Mouse (Mus musculus) cortical plate, adult 2 months (tissue): ENCODE measurements at regions not wholly inside any gene's neighbourhood (a gene's known extent, or its start where the extent isn't known, plus 50 kb on each side); places are given as distances from the start of the nearest gene placed in this dataset.

Experiments used
- H3K27ac ChIP-seq: fragments of 200-500 bp; 2 replicates; pipeline ENCODE4 v1.5.1; 2012; ENCODE audit warnings: low read length, control low read depth, inconsistent platforms; ENCODE audit not compliant: insufficient read depth
- H3K4me1 ChIP-seq: fragments of 200-500 bp; 2 replicates; pipeline ENCODE4 v1.6.1; 2011; ENCODE audit warnings: low read length; ENCODE audit not compliant: control insufficient read depth, insufficient read depth
- H3K4me3 ChIP-seq: fragments of 200-500 bp; 2 replicates; pipeline ENCODE4 v1.5.1; 2011; ENCODE audit warnings: mild to moderate bottlenecking, low read length, control low read depth; ENCODE audit not compliant: insufficient read depth
- CTCF ChIP-seq: fragments of 200-500 bp; IDR thresholded peaks from 2 replicates; pipeline ENCODE4 v1.5.1; 2011; ENCODE audit warnings: mild to moderate bottlenecking, control low read depth, low read length; ENCODE audit not compliant: insufficient read depth; ENCODE audit errors: extremely low read depth
- POLR2A ChIP-seq: fragments of 200-500 bp; IDR thresholded peaks from 2 replicates; pipeline ENCODE4 v1.6.1; 2011; ENCODE audit warnings: mild to moderate bottlenecking, low read length, control low read depth; ENCODE audit not compliant: insufficient read depth; ENCODE audit errors: extremely low read depth

DNA sequence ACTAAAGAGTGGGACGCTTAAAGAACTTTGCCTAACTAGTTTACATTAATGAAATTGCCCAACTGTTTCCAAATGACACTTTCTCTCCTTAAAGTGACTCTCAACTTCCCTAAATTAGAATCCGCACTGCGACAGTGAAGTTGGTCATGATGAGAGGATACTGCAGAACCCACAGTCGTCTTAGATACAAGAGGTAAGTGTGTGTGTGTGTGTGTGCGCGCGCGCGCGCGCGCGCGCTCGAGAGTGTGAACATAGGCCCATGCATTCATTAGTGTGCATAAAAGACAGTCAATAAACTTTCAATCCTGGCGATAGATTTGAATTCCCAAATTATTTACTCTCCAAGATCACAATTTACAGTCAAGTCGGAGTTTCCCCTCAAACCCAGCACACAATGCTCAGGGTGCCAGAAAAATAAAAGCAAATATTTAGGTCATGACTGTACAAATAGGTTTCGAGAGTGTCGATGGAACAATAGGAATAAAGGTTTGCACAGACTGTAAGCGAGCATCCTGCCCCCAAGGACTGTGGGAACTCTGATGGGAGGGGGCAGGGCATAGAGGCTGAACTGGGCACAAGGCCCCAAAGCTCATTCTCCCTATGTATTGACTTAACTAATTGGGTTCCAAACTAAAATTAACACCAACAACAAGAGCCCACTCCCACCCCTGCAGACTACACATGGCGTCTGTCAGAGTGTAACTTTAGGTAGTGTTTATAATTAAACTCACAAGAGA is 282.2 kb upstream of the Irx2 start:
- Histone ChIP-seq H3K4me3 (no peak overlapping the region), H3K27ac (no peak overlapping the region), H3K4me1 (no peaks in the 10 kb centered on the region)
- TF ChIP-seq CTCF (no peak), POLR2A (no peak)

DNA sequence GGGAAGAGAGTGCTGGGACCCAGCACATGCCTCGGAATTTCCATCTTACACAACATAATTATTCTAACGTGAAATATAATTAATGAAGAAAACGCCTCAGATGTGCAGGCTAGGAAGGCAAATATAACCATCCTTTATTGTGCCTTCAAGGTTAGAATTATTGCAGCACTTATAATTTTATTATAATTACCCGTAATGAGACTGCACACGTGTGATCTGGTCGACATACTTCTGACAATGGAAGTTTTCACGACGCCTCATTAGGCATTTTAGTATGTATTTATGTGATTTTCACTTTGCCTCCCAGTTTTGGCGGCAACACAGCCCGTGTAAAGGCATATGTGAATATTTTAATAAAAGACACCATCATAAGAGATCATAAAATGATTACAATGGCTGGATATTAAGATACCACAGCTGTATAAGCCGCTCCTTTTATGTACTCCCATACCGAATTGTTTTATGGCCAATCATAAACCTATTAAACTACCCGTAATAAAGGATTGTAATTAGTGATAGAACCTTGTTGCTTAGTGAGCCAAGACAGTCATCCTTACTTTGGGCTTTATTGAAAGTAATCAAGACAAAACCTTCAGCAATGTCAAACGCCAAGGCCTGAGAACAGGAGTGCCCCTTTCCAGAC is 281.6 kb upstream of the Irx2 start:
- H3K4me1 ChIP-seq, result no peaks in the 10 kb centered on the region
- H3K27ac ChIP-seq, result no peak overlapping the region
- no peak for TF ChIP-seq POLR2A
- TF ChIP-seq CTCF, result no peak
- no peak overlapping the region for H3K4me3 ChIP-seq

DNA sequence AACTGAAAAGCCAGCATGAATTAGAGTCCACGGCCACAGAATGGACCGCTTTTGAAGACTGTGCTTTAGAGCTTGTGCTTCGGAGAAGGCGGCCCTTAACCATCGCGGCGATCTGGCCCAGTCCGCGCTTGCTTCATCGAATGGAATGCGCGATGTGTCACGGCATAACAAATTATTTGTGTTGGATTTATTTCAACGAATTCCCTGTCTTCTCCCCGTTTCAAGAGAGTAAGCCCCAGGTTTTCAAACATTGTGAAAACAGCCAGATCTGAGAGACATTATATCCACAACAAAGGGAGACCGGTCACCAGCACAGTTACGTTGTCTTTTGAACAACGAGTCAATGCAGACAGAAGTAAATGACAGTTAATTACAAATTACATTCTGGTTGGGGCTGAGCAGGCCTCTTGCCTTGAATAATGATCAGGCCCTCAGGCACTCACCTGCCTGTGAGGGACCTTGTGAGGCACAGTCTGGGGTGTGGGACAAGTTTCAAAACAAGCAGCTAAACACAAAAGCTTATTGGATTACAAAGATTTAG is 275.9 kb upstream of the Irx2 start:
- Histone ChIP-seq H3K4me1 (no peaks in the 10 kb centered on the region), H3K4me3 (no peak overlapping the region), H3K27ac (no peak overlapping the region)
- no peak for TF ChIP-seq CTCF
- TF ChIP-seq POLR2A, result no peak

DNA sequence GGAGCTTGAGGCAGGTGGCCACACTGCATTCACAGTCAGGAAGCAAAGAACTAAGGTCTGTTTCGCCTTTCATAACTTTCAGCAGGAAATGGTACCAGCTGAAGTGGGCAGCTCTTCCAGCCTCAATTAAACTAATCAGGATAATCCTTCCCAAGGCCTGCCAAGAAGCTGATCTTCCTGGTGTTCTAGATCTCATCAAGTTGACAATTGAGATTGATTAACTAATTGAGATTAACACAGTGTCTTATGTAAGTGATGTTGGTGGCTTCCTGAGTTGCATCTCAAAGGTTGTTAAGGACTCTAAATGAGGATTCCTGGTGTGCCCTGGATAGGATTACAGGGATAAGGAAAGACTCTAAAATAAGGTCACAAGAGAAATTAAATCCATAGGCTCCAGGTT is 273.3 kb upstream of the Irx2 start:
- no peak overlapping the region for H3K4me3 ChIP-seq
- H3K27ac ChIP-seq, result no peak overlapping the region
- no peak for TF ChIP-seq CTCF
- no peak for TF ChIP-seq POLR2A
- H3K4me1 ChIP-seq, result no peaks in the 10 kb centered on the region

DNA sequence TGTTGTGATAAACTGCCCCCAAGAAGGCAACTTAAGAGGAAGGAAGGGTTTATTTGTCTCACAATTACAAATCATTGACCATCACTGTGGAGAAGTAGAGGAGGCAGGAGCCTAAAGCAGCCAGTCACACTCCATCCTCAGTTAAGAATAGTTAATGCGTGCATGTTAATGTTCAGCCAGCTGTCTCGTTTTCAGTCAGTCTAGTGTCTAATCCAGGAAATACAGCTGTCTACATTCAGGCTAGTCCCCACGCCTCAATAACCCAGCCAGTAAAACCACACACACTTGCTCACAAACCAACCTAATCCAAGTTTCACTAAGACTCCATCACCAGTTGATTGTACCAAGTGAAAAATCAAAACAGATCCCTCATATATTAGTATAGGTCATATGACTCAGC is 272.8 kb upstream of the Irx2 start:
- Histone ChIP-seq H3K4me3 (no peak overlapping the region), H3K27ac (no peak overlapping the region), H3K4me1 (no peaks in the 10 kb centered on the region)
- TF ChIP-seq POLR2A, result no peak
- no peak for TF ChIP-seq CTCF

DNA sequence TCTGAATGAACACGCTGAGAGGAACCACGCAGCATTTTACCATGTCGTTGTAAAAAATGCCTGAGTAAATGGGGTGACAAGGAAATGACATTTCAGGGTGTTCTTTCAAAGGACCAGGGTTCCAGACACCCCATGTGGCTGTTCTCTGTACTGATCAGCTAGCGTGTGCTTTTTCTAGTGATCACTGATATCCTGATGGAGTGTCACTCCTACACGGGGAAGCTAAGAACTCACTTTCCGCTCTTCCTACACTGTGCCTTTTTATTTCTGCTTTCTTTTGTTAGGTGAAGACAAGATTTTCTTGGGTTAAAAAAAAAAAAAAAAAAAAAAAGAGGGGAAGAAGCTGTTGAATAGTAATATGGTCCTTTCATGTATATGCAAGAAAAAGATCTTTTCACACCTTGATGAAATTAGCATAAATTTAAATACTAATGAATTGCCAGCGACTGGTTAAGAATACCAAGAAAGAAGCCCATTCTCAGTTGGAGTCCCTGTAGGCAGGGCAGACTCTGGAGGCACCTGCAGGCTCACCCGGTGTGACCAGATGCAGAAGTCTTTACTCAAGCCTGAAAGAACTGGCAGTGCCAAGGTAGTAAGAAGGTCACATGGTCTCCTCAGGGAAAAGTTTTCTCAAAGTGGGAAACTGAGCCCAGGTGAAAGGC is 270.2 kb upstream of the Irx2 start:
- Histone ChIP-seq H3K4me1 (no peaks in the 10 kb centered on the region), H3K4me3 (no peak overlapping the region), H3K27ac (no peak overlapping the region)
- TF ChIP-seq POLR2A, result no peak
- TF ChIP-seq CTCF, result no peak

DNA sequence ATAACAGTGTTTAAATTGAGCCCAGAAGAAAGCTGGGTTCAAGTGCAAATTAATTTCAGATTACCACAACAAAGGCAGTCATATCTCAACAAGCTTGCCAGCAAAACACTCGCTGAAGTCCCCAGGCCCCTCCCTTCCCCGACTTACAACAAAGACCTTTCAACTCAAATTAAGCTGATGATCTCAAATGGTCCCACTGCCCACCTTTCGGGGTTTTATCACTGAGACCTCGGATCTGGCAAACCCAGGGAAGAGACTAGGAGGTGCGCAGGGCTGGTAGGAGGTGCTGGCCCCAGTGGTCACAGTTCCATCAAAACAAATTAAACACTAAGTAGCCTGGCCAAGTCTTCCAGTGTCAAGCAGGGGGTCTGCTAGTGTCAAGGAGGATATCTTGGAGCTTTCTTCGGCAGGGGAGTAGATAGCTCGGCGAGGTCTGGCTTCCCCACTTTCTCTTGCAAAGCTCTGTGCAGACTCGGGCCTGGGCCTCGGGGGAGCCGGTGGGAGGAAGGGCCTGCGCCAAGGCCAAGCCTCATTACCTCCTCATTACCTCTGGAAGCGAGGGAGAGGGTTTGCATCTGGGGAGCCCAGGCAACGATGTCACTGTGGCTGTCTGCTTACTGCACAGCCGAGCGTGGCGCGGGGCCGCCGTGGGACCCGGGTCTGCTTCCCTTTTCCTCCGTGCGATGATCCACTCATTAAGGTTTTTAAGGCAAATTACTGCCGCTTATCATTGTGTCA is 262.9 kb upstream of the Irx2 start:
- H3K4me3 ChIP-seq, result no peak overlapping the region
- TF ChIP-seq CTCF, result no peak
- no peaks in the 10 kb centered on the region for H3K4me1 ChIP-seq
- no peak overlapping the region for H3K27ac ChIP-seq

DNA sequence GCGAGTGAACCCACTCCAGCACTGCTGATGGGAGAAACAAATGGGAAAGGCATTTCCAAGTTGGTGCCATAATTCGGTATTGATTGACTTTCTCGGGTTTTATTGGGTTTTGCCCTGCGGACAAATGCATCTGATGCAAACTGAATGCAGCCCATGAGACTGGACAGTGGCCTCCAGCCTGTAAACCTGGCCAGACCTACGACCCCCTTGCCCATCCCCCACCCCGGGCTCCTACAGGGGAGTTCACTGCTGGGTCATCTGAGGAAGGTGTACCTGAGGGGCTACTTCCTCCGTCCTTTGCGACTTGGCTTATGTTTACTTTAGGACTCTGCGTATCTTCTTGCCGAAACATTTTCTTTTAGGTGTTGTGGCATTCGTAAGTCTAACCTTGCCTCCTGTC is 262.3 kb upstream of the Irx2 start:
- Histone ChIP-seq H3K27ac (no peak overlapping the region), H3K4me1 (no peaks in the 10 kb centered on the region), H3K4me3 (no peak overlapping the region)
- no peak for TF ChIP-seq CTCF
- TF ChIP-seq POLR2A, result no peak

DNA sequence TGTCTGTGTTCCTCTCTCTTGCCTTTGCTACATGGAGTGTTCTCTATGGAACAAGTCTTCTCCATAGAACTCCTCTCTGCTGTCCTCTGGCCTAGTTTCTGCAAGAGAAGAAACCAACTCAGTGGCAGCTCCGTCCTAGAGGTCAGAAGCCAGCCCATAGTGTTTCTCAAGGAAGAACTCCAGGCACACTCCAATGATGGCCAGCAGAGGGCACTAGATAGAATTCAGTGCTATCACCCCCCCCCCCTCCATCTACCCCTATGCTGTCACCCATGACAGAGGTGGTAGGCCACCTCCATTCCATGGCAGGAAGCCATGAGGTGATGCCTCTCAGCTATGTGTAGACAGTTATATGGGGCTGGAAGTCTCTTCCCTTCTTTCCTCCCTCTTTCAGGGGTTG is 258.5 kb upstream of the Irx2 start:
- no peak for TF ChIP-seq CTCF
- TF ChIP-seq POLR2A, result no peak
- Histone ChIP-seq H3K4me1 (no peaks in the 10 kb centered on the region), H3K27ac (no peak overlapping the region), H3K4me3 (no peak overlapping the region)

DNA sequence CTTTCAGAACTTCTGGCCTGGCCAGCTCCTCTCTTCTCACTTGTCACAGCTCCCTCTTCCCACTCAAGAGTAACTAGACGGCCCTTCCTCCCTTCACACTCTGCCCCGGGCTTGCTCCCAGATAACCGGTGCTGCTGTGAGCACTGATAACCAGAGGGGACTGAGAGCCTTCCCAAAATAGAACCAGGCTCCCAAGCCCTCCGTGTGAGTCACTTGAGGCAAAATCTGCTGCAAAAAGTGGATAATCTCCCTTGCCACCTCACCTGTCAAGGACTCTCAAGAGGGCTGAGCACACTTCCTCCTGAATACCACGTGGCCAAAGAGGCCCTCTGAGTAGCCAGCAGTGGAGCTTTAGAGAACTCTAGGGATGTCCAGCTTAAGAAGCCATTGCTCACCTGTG is 257.6 kb upstream of the Irx2 start:
- no peak overlapping the region for H3K4me3 ChIP-seq
- H3K4me1 ChIP-seq, result no peaks in the 10 kb centered on the region
- TF ChIP-seq CTCF, result no peak
- H3K27ac ChIP-seq, result no peak overlapping the region
